Mouse (Mus musculus) lung, postnatal 0 days (tissue): ENCODE results near the gene Pcid2. TPM values are rescaled to one million over a fixed set of nuclear protein-coding genes. Genes with fewer than 3 reads are reported as not detected.

Source experiments
- ATAC-seq: fragments of 200-750 bp; cut with Nextera tagmentation; 2 replicates; pipeline ENCODE4 v1.8.0; 2017; ENCODE audit warnings: moderate library complexity
- DNase-seq: peaks from one replicate; pipeline ENCODE4 v3.0.0-alpha.2; 2016; ENCODE audit warnings: low spot score
- H3K27ac ChIP-seq: fragments of 300-500 bp; sonication (generic); 2 replicates; pipeline ENCODE4 v1.5.1; 2014; ENCODE audit warnings: antibody characterized with exemption, mild to moderate bottlenecking, low read length, mixed read lengths
- H3K27me3 ChIP-seq: fragments of 300-500 bp; sonication (generic); replicated peaks from 2 replicates; pipeline ENCODE4 v1.6.1; 2014; ENCODE audit warnings: low read length, mixed read lengths; ENCODE audit not compliant: insufficient read depth
- H3K36me3 ChIP-seq: fragments of 300-500 bp; sonication (generic); 2 replicates; pipeline ENCODE4 v1.6.1; 2014; ENCODE audit warnings: low read length, mixed read lengths; ENCODE audit not compliant: insufficient read depth
- H3K4me1 ChIP-seq: fragments of 300-500 bp; sonication (generic); 2 replicates; pipeline ENCODE4 v1.6.1; 2014; ENCODE audit warnings: antibody characterized with exemption, low read depth, low read length, mixed read lengths; ENCODE audit not compliant: insufficient read depth
- H3K4me2 ChIP-seq: fragments of 300-500 bp; sonication (generic); replicated peaks from 2 replicates; pipeline ENCODE4 v1.6.1; 2014; ENCODE audit warnings: low read depth, mild to moderate bottlenecking, low read length, moderate library complexity, mixed read lengths
- H3K4me3 ChIP-seq: fragments of 300-500 bp; sonication (generic); 2 replicates; pipeline ENCODE4 v1.5.1; 2014; ENCODE audit warnings: low read depth, low read length
- H3K9ac ChIP-seq: fragments of 300-500 bp; sonication (generic); replicated peaks from 2 replicates; pipeline ENCODE4 v1.6.1; 2014; ENCODE audit warnings: low read depth, mild to moderate bottlenecking
- H3K9me3 ChIP-seq: fragments of 300-500 bp; sonication (generic); 2 replicates; pipeline ENCODE4 v1.6.1; 2016; ENCODE audit warnings: low read length, mixed read lengths
- CTCF ChIP-seq: IDR thresholded peaks from 2 replicates; pipeline ENCODE4 v1.5.1; 2016; ENCODE audit warnings: antibody characterized with exemption, mild to moderate bottlenecking
- EP300 ChIP-seq: IDR thresholded peaks from 2 replicates; pipeline ENCODE4 v1.6.1; 2016; ENCODE audit warnings: antibody characterized with exemption, mild to moderate bottlenecking, control low read depth
- WGBS: fragments of 180-500 bp; shearing (Covaris S2); extraction: QIAGEN DNeasy Blood & Tissue Kit; methylation state at CpG from one replicate; pipeline ENCODE4 v1.1.7; 2014; 5-methylcytosine and 5-hydroxymethylcytosine counted together
- microRNA-seq: library from miRNA; unstranded; fragments of <30 nt; microRNA quantifications from one replicate; pipeline ENCODE4, GENCODE M21; 2016
- polyA plus RNA-seq: library from polyadenylated mRNA; unstranded; fragments of >200 nt; fragmentation: Nextera tagmentation; extraction: Ambion mirVana; gene quantifications from 2 replicates; pipeline ENCODE4 v1.2.1, GENCODE M21; 2015

The Pcid2 gene
- polyA plus RNA-seq, 1 experiment from 2014 or later: 18.0 TPM

DNA sequence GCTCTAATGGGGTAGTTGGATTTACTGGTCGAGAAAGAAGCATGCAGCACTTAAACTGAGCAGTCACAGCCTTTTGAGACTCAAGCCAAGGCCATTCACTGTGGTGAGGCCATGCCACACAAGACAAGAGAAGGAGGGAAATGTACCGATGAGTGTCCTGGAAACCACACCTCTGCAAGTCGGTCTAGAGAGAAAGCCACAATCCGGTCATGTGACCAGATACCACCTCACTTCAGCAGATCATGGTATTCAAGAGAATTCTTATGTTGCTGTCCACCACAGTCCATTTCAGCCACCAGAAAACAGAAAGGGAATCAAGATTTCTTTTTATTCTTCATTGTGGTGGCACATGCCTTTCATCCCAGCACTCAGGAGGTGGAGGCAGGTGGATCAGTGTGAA is 63.8 kb downstream of the Pcid2 start:
- H3K4me1 ChIP-seq: no peaks in the 10 kb centered on the region
- TF ChIP-seq CTCF (no peak), EP300 (no peak)
- no peaks in the 10 kb centered on the region for H3K36me3 ChIP-seq
- no peak overlapping the region for H3K9ac ChIP-seq
- WGBS: 67% methylated on average over 4 of the region's 4 CpGs
- no peak overlapping the region for H3K4me2 ChIP-seq
- H3K27me3 ChIP-seq: no peaks in the 10 kb centered on the region
- DNase-seq (no peak), ATAC-seq (no peak)
- no peaks in the 10 kb centered on the region for H3K9me3 ChIP-seq
- no peak overlapping the region for H3K27ac ChIP-seq
- H3K4me3 ChIP-seq: no peak overlapping the region

DNA sequence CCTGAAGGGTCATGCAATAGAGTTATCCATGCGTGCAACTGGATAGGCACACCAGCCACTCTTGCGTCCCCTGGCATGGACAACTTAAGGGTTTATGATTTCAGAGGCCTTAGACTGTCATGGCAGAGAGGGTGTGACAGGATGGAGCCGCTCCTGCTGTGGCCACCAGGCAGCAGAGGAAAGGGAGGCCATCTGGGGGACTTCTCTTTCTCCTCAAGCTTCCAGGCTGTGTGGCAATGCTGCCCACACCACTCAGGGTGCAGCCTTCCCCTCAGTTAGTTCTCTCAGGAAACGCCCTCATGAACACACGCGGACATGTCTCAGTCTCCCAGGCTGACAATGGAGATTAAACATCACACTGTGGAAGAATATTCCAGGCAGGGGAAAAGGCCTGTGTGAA is 66.2 kb downstream of the Pcid2 start:
- Histone ChIP-seq H3K27me3 (no peaks in the 10 kb centered on the region), H3K4me1 (no peaks in the 10 kb centered on the region), H3K27ac (no peak overlapping the region), H3K4me2 (no peak overlapping the region), H3K9ac (no peak overlapping the region), H3K36me3 (no peaks in the 10 kb centered on the region), H3K9me3 (no peaks in the 10 kb centered on the region), H3K4me3 (no peak overlapping the region)
- DNase-seq (peak; percentile 41), ATAC-seq (no peak)
- 68% methylated on average over 6 of the region's 6 CpGs for WGBS
- TF ChIP-seq EP300 (no peak), CTCF (no peak)

DNA sequence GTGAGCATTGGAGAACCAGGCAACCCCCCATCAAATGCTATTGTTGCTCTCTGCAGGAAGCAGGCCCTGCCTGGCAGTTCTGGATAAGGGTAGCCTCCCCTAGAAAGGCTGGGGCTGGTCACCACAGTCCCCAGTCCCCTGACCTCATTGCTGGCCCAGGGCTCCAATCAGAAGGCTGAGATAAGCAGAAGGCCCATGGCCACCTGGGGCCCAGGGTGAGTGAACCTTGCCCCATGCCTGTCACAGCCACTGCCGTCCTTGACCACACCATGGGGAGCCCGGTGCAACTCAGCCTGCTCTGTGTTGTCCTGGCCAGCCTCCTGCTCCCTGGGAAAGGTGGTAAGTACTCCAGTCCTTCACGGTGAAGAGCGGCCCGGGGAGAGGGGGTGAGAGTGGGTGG is 67.7 kb downstream of the Pcid2 start:
- Histone ChIP-seq H3K27ac (no peak overlapping the region), H3K9me3 (no peaks in the 10 kb centered on the region), H3K9ac (no peak overlapping the region), H3K27me3 (no peaks in the 10 kb centered on the region), H3K4me3 (no peak overlapping the region), H3K36me3 (no peaks in the 10 kb centered on the region), H3K4me1 (no peaks in the 10 kb centered on the region), H3K4me2 (no peak overlapping the region)
- ATAC-seq: 0 out of 2 replicates have a peak, but pooled peaks have one; percentile 16
- DNase-seq: no peak
- WGBS: 28% methylated on average over 5 of the region's 5 CpGs
- TF ChIP-seq CTCF (no peak), EP300 (no peak)

DNA sequence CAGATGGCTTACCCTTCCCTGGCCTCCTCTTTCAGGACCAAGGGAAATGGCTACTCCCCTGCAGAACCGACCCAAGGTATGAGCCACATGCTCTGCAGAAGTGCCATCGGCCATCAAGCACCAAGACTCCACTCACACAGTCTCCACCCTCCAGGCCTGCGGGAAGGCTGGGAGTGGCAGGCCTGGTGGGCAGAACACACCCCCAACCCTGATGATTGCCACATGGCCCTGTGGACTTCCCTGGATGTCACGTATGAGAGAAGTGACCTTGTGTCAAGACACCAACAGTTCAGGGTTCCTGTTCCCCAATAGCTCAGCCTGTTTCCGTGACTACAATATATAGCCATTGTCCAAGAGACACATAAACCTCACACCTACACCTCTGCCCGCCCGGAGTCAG is 68.2 kb downstream of the Pcid2 start, which contains the start of gene F10:
Gene F10, plus strand, starts transcription at position 294 of the 400 bp plus-strand sequence.
- no peaks in the 10 kb centered on the region for H3K27me3 ChIP-seq
- ATAC-seq (peak; percentile 67), DNase-seq (peak; percentile 37)
- H3K9me3 ChIP-seq: no peaks in the 10 kb centered on the region
- H3K4me2 ChIP-seq: no peak within 1 kb of the TSS
- no peaks in the 10 kb centered on the region for H3K36me3 ChIP-seq
- 54% methylated on average over 7 of the region's 7 CpGs for WGBS
- H3K9ac ChIP-seq: no peak within 1 kb of the TSS
- no peaks in the 10 kb centered on the region for H3K4me1 ChIP-seq
- no peak within 1 kb of the TSS for H3K27ac ChIP-seq
- TF ChIP-seq CTCF (no peak), EP300 (no peak)
- no peak within 1 kb of the TSS for H3K4me3 ChIP-seq

DNA sequence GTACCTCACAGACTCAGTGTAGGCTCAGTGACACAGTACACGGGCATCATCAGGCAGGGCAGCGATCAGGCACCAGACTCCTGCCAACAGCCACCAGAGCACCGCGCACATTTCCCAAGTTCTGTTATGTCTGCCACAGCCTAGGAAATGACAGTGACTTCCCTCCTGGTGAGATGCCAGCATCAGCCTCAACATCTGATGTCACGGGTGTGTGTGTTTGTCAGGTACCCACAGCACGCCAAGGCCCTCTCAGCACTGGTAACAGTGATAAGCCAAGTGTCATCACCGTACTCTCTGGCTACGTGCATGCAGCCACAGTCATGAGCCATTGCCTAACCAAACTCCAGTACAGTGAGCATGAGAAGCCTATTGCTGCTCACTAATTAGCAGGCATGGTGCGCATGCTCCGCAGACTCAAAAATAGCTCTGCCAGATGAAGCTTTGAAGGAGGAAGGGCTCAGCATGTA is 68.9 kb downstream of the Pcid2 start:
- Histone ChIP-seq H3K4me3 (no peak overlapping the region), H3K4me1 (no peaks in the 10 kb centered on the region), H3K4me2 (no peak overlapping the region), H3K36me3 (no peaks in the 10 kb centered on the region), H3K27ac (no peak overlapping the region), H3K9ac (no peak overlapping the region), H3K27me3 (no peaks in the 10 kb centered on the region), H3K9me3 (no peaks in the 10 kb centered on the region)
- ATAC-seq (peak; percentile 34), DNase-seq (no peak)
- WGBS: 73% methylated on average over 10 of the region's 10 CpGs
- no peak for TF ChIP-seq EP300
- TF ChIP-seq CTCF: no peak

DNA sequence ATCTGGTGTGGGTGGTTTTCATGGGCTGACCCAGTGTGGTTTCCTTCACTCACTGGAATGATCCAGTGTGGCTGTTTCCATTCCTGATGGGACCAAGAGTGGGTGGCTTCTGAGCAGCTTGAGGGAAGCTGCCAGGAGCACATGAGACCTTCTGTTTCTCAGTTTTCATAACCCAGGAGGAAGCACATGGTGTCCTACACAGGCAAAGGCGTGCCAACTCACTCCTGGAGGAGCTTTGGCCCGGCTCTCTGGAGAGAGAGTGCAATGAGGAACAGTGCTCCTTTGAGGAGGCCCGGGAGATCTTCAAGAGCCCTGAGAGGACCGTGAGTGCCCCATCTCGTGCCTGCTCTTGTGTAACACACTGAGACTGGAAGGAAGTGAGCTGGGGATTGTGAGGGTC is 76.8 kb downstream of the Pcid2 start:
- TF ChIP-seq EP300 (peak; percentile 79), CTCF (no peak)
- no peaks in the 10 kb centered on the region for H3K36me3 ChIP-seq
- 34% methylated on average over 5 of the region's 5 CpGs for WGBS
- ATAC-seq: peak; percentile 89
- H3K4me2 ChIP-seq: no peak overlapping the region
- no peak overlapping the region for H3K4me3 ChIP-seq
- H3K4me1 ChIP-seq: no peaks in the 10 kb centered on the region; the same call in 1 of the 2 replicates
- peak overlapping the region; percentile 47 for H3K27ac ChIP-seq
- H3K27me3 ChIP-seq: no peaks in the 10 kb centered on the region
- DNase-seq: peak; percentile 87
- no peaks in the 10 kb centered on the region for H3K9me3 ChIP-seq
- no peak overlapping the region for H3K9ac ChIP-seq

DNA sequence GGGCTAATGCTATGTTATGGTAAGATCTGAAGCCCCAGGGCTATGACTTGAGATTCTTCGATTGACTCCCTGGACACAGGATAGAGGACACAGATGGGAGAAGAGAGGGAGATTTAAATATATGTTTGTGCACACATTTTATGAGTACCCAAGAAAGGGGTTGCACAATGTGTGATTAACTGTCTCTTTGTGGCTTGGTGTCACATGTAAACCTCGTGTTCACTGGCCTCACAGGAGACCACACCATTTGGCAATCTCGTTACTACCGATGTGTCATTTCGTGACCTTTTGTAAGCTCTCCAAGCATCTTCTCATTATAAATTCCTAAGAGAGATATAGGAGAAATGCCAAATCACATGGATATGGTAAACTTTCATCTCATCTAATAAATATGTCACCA is 77.6 kb downstream of the Pcid2 start:
- no peaks in the 10 kb centered on the region for H3K9me3 ChIP-seq
- no peaks in the 10 kb centered on the region for H3K27me3 ChIP-seq
- no peak for DNase-seq
- H3K36me3 ChIP-seq: no peaks in the 10 kb centered on the region
- TF ChIP-seq CTCF (no peak), EP300 (no peak)
- no peak for ATAC-seq
- H3K4me3 ChIP-seq: no peak overlapping the region
- no peak overlapping the region for H3K9ac ChIP-seq
- no peak overlapping the region for H3K27ac ChIP-seq
- no peak overlapping the region for H3K4me2 ChIP-seq
- 76% methylated on average over 5 of the region's 5 CpGs for WGBS
- no peaks in the 10 kb centered on the region; the same call in 1 of the 2 replicates for H3K4me1 ChIP-seq

Small RNA genes within 50 kb of the gene (microRNA-seq; reads per million reads assigned to microRNA genes)
- gene Mir7065: not detected

Other genes starting within 250 kb of the Pcid2 start
- gene Mcf2l, start 231.7 kb downstream of the Pcid2 start, polyA plus RNA-seq: 12.9 and 16.8 TPM in 2 replicates
- gene F7, start 79.4 kb downstream of the Pcid2 start, polyA plus RNA-seq: 5.0 and 5.2 TPM in 2 replicates
- gene F10, start 68.2 kb downstream of the Pcid2 start, polyA plus RNA-seq: 5.9 and 7.4 TPM in 2 replicates
- gene Proz, start 44.5 kb downstream of the Pcid2 start, polyA plus RNA-seq: 0.87 and 1.2 TPM in 2 replicates
- 59.5 and 61.2 TPM in 2 replicates for gene Cul4a, start 162 bp upstream of the Pcid2 start, polyA plus RNA-seq
- 508 and 522 TPM in 2 replicates for gene Lamp1, start 53.7 kb upstream of the Pcid2 start, polyA plus RNA-seq
- gene Grtp1, start 95.2 kb upstream of the Pcid2 start, polyA plus RNA-seq: 2.0 and 2.5 TPM in 2 replicates
- 0.93 and 1.0 TPM in 2 replicates for gene Adprhl1, start 148.7 kb upstream of the Pcid2 start, polyA plus RNA-seq
- 14.5 TPM in 2 replicates for gene Dcun1d2, start 182.7 kb upstream of the Pcid2 start, polyA plus RNA-seq
- 26.1 and 30.3 TPM in 2 replicates for gene Tmco3, start 182.7 kb upstream of the Pcid2 start, polyA plus RNA-seq
- 45.4 and 50.2 TPM in 2 replicates for gene Tfdp1, start 233.3 kb upstream of the Pcid2 start, polyA plus RNA-seq